Mouse (Mus musculus) left cerebral cortex, postnatal 4 days (tissue): ENCODE measurements around the gene Gm5741. TPM values are rescaled to one million over a fixed set of nuclear protein-coding genes. Genes with fewer than 3 reads are reported as not detected.

Experiments
- DNase-seq: peaks from one replicate; pipeline ENCODE4 v3.0.0-alpha.2; 2022
- intact Hi-C: fragments of 180-260 bp; cut with DNase I; formaldehyde crosslinking; loops from one replicate; pipeline ENCODE4 v1.15.1; 2025
- microRNA-seq: library from miRNA; unstranded; fragments of <30 nt; microRNA quantifications from one replicate; pipeline ENCODE4 v1.2.0, GENCODE M21; 2022
- total RNA-seq, 2 experiments: library from RNA; stranded (reverse); gene quantifications; 2 replicates each; pipeline ENCODE4 v1.2.3; 2021

Gm5741 gene
- total RNA-seq, 2 experiments from 2014 or later, result not detected

- intact Hi-C loops, result no loop called here
- DNase-seq, result no peak
Measured at GRCm38 (mm10) chr8:85033867-85034266, 33.9 kb downstream of the Gm5741 start.

GRCm38 (mm10) chr8:85032622-85033311, 35.0 kb downstream of the Gm5741 start:
- DNase-seq, result no peak
- intact Hi-C loops, result no loop called here

GRCm38 (mm10) chr8:85029271-85029670, 38.5 kb downstream of the Gm5741 start:
- intact Hi-C loops, result no loop called here
- DNase-seq, result no peak

- intact Hi-C loops, result no loop called here
- DNase-seq, result no peak
Measured at GRCm38 (mm10) chr8:85027922-85028321, 39.9 kb downstream of the Gm5741 start.

- no peak for DNase-seq
- intact Hi-C loops, result no loop called here
Measured at GRCm38 (mm10) chr8:85027516-85027855, 40.3 kb downstream of the Gm5741 start.

- intact Hi-C loops, result no loop called here
- DNase-seq, result peak; percentile 97
Measured at GRCm38 (mm10) chr8:85026670-85027515, 40.9 kb downstream of the Gm5741 start, which contains the start of gene Trir. Gene Trir (plus strand): TSS chr8:85026823.

- peak; percentile 84 for DNase-seq
- intact Hi-C loops, result no loop called here
Measured at GRCm38 (mm10) chr8:85025098-85025932, 42.5 kb downstream of the Gm5741 start, which contains the start of gene Asna1. Gene Asna1 (minus strand): TSS chr8:85025281.

GRCm38 (mm10) chr8:85023846-85024245, 43.9 kb downstream of the Gm5741 start:
- DNase-seq, result no peak

GRCm38 (mm10) chr8:85021514-85022055, 46.2 kb downstream of the Gm5741 start:
- intact Hi-C loops, result no loop called here
- DNase-seq, result no peak

More at GRCm38 (mm10) chr8:85023846-85024245, 43.9 kb downstream of the Gm5741 start:
- intact Hi-C loops, result no loop called here

Small RNA genes within 50 kb of the gene (microRNA-seq; reads per million reads assigned to microRNA genes)
- not detected for gene Gm23388
- 20.5 reads per million, percentile 36 among the genes with 10 or more reads in this experiment for gene Mir7070

Other genes with a start within 250 kb of the Gm5741 start
- gene Dand5, start 245.2 kb downstream of the Gm5741 start, total RNA-seq, result 1 to 10 TPM; 4.9 to 5.5 TPM
- 10 to 100 TPM; 18.4 to 18.9 TPM for gene Gadd45gip1, start 236.5 kb downstream of the Gm5741 start, total RNA-seq
- 10 to 100 TPM; 44.1 to 49.7 TPM for gene Rad23a, start 227.3 kb downstream of the Gm5741 start, total RNA-seq
- 100 to 1,000 TPM; 528 to 548 TPM for gene Calr, start 221.0 kb downstream of the Gm5741 start, total RNA-seq
- gene Farsa, start 211.0 kb downstream of the Gm5741 start, total RNA-seq, result 10 to 100 TPM; 86.2 to 90.4 TPM
- gene Syce2, start 195.9 kb downstream of the Gm5741 start, total RNA-seq, result 10 to 100 TPM; 42.0 to 42.4 TPM
- gene Gcdh, start 174.1 kb downstream of the Gm5741 start, total RNA-seq, result 10 to 100 TPM; 30.8 to 32.7 TPM
- under 1 TPM in 1 of 2 experiments, not detected in 1; 0.24 TPM for gene Klf1, start 166.1 kb downstream of the Gm5741 start, total RNA-seq
- 1 to 10 TPM; 2.8 to 4.1 TPM for gene Dnase2a, start 159.4 kb downstream of the Gm5741 start, total RNA-seq
- 100 to 1,000 TPM; 195 to 210 TPM for gene Mast1, start 130.6 kb downstream of the Gm5741 start, total RNA-seq
- 1 to 10 TPM; 6.7 to 8.3 TPM for gene Rtbdn, start 121.0 kb downstream of the Gm5741 start, total RNA-seq
- gene Gm49661, start 98.5 kb downstream of the Gm5741 start, total RNA-seq, result not detected
- 100 to 1,000 TPM; 665 to 681 TPM for gene Prdx2, start 98.4 kb downstream of the Gm5741 start, total RNA-seq
- 10 to 100 TPM; 41.1 to 42.1 TPM for gene Rnaseh2a, start 98.2 kb downstream of the Gm5741 start, total RNA-seq
- gene Junb, start 89.3 kb downstream of the Gm5741 start, total RNA-seq, result 10 to 100 TPM; 12.5 to 13.5 TPM
- 10 to 100 TPM; 28.3 to 32.5 TPM for gene Hook2, start 77.4 kb downstream of the Gm5741 start, total RNA-seq
- not detected for gene Best2, start 53.5 kb downstream of the Gm5741 start, total RNA-seq
- 100 to 1,000 TPM; 106 to 107 TPM for gene Asna1, start 42.7 kb downstream of the Gm5741 start, total RNA-seq
- gene Trir, start 41.2 kb downstream of the Gm5741 start, total RNA-seq, result 100 to 1,000 TPM; 158 to 163 TPM
- 100 to 1,000 TPM; 163 to 179 TPM for gene Tnpo2, start 31.1 kb downstream of the Gm5741 start, total RNA-seq
- gene Fbxw9, start 7.9 kb downstream of the Gm5741 start, total RNA-seq, result 10 to 100 TPM; 79.0 to 80.0 TPM
- gene Dhps, start 3.8 kb upstream of the Gm5741 start, total RNA-seq, result 10 to 100 TPM; 79.9 to 82.3 TPM
- gene Wdr83os, start 12.8 kb upstream of the Gm5741 start, total RNA-seq, result 10 to 100 TPM; 60.9 to 61.2 TPM
- gene Wdr83, start 13.3 kb upstream of the Gm5741 start, total RNA-seq, result 10 to 100 TPM; 21.4 to 21.7 TPM
- 10 to 100 TPM; 25.2 to 26.5 TPM for gene Man2b1, start 15.3 kb upstream of the Gm5741 start, total RNA-seq
- gene Zfp791, start 55.1 kb upstream of the Gm5741 start, total RNA-seq, result 1 to 10 TPM; 6.5 to 6.8 TPM
- not detected for gene Cks1brt, start 83.9 kb upstream of the Gm5741 start, total RNA-seq
- gene Olfr371, start 158.0 kb upstream of the Gm5741 start, total RNA-seq, result not detected
- gene Orc6, start 231.7 kb upstream of the Gm5741 start, total RNA-seq, result 10 to 100 TPM; 45.3 to 45.9 TPM
- 100 to 1,000 TPM; 144 to 149 TPM for gene Vps35, start 231.8 kb upstream of the Gm5741 start, total RNA-seq